Mouse (Mus musculus) heart, embryonic 15.5 days (tissue): ENCODE results near the gene Gas7. TPM values are rescaled to one million over a fixed set of nuclear protein-coding genes. Genes with fewer than 3 reads are reported as not detected.

ENCODE experiments used
- ATAC-seq: fragments of 200-750 bp; cut with Nextera tagmentation; replicated peaks from 2 replicates; pipeline ENCODE4 v1.8.0; 2017; ENCODE audit warnings: low read depth, moderate TSS enrichment; ENCODE audit not compliant: insufficient number of reproducible peaks, insufficient read depth, low FRiP score
- H3K27ac ChIP-seq: fragments of 300-500 bp; sonication (generic); 2 replicates; pipeline ENCODE4 v1.5.1; 2015; ENCODE audit warnings: mild to moderate bottlenecking, inconsistent platforms
- H3K27me3 ChIP-seq: fragments of 300-500 bp; sonication (generic); 2 replicates; pipeline ENCODE4 v1.6.1; 2015; ENCODE audit warnings: inconsistent platforms
- H3K36me3 ChIP-seq: fragments of 300-500 bp; sonication (generic); 2 replicates; pipeline ENCODE4 v1.6.1; 2015; ENCODE audit warnings: mild to moderate bottlenecking, inconsistent platforms
- H3K4me1 ChIP-seq: fragments of 300-500 bp; sonication (generic); replicated peaks from 2 replicates; pipeline ENCODE4 v1.6.1; 2015; ENCODE audit warnings: inconsistent platforms
- H3K4me2 ChIP-seq: fragments of 300-500 bp; sonication (generic); 2 replicates; pipeline ENCODE4 v1.6.1; 2015; ENCODE audit warnings: inconsistent platforms, mild to moderate bottlenecking, moderate library complexity
- H3K4me3 ChIP-seq: fragments of 300-500 bp; sonication (generic); 2 replicates; pipeline ENCODE4 v1.5.1; 2015; ENCODE audit warnings: mild to moderate bottlenecking, inconsistent platforms
- H3K9ac ChIP-seq: fragments of 300-500 bp; sonication (generic); 2 replicates; pipeline ENCODE4 v1.6.1; 2015; ENCODE audit warnings: mild to moderate bottlenecking, inconsistent platforms
- H3K9me3 ChIP-seq: fragments of 300-500 bp; sonication (generic); replicated peaks from 2 replicates; pipeline ENCODE4 v1.6.1; 2016; ENCODE audit warnings: inconsistent platforms
- WGBS: fragments of 180-500 bp; shearing (Covaris S2); methylation state at CpG from one replicate; pipeline ENCODE4 v1.1.7; 2015; ENCODE audit warnings: mixed read lengths; 5-methylcytosine and 5-hydroxymethylcytosine counted together
- polyA plus RNA-seq: library from polyadenylated mRNA; unstranded; fragments of >200 nt; fragmentation: Nextera tagmentation; extraction: Ambion mirVana; gene quantifications from 2 replicates; pipeline ENCODE4 v1.2.1, GENCODE M21; 2015

Gas7 gene
- polyA plus RNA-seq, 1 experiment from 2014 or later: 8.2 TPM

DNA sequence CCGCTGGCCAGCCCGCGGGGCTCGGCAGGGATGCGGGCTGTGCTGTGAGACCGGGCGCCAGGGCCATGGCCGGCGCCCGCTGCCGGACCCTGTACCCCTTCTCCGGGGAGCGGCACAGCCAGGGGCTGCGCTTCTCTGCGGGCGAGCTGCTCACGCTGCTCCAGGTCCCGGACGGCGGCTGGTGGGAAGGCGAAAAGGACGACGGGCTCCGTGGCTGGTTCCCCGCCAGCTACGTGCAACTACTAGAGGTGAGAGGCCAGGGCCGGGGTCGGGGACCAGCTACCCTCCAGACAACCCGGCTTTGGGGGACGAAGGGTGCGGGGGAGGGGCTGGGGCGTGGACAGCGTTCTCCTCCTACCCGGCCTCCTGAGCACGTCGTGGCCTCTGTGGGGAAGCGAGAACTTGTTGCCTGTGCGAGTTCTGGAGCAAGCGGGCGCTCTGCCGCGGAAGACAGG lies 317 bp downstream of the Gas7 start:
- H3K4me1 ChIP-seq: peaks cover 29% of the 10 kb centered on the region
- WGBS: under 1% methylated on average over 42 of the region's 42 CpGs
- peak overlapping the region; percentile 90 for H3K4me3 ChIP-seq
- ATAC-seq: peak; percentile 28
- H3K36me3 ChIP-seq: no peaks in the 10 kb centered on the region
- H3K4me2 ChIP-seq: peak overlapping the region; percentile 99
- H3K27ac ChIP-seq: peak overlapping the region; percentile 4; the same call in 1 of the 2 replicates
- no peaks in the 10 kb centered on the region for H3K9me3 ChIP-seq
- H3K9ac ChIP-seq: peak overlapping the region; percentile 76
- H3K27me3 ChIP-seq: 0 out of 2 replicates have a peak, but pooled peaks cover 7% of the 10 kb centered on the region

DNA sequence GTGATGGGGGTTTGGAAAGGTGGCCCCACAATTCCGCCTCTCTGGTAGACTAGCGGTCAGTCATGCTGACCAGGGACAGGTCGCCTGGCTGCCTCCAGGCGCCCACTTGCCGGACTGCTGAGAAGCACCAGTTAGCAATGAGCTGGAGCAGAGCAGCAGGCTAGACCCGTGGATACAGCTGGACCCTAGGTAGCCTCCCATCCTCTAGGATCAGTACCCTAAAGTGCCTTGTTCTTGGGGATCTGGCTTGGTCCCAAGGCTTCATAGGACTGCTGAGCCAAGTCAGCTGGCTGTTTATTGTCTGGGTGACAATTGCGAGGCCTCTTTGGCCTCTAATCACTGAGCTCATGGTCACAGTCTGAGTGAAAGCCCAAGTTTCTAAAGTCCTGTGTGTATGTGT lies 792 bp downstream of the Gas7 start:
- Histone ChIP-seq H3K4me3 (peak overlapping the region; percentile 90), H3K27ac (no peak overlapping the region), H3K27me3 (0 out of 2 replicates have a peak, but pooled peaks cover 7% of the 10 kb centered on the region), H3K9ac (peak overlapping the region; percentile 76), H3K36me3 (no peaks in the 10 kb centered on the region), H3K4me2 (peak overlapping the region; percentile 99), H3K9me3 (no peaks in the 10 kb centered on the region), H3K4me1 (peaks cover 29% of the 10 kb centered on the region)
- 25% methylated on average over 7 of the region's 7 CpGs for WGBS
- ATAC-seq: no peak

DNA sequence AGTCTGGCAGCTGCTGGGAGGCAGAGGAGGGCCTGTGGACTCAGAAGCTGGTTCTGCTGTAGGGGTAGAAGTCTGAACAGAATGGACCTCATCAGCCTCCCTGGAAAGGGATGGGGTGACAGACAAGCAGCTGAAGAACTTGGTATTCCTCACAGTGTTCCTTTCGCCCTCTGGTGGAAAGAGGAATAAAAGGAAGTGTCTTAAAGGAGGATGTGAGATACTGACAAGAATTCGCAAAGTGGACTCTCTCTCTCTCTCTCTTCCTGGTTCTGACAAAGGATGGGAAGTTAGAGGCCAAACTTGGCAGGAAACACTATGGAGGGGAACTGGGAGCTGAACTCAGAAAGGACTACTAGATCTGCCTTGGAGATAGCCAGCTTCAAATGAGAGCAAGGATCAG lies 2.9 kb downstream of the Gas7 start:
- Histone ChIP-seq H3K4me3 (no peak overlapping the region), H3K27ac (no peak overlapping the region), H3K4me1 (peaks cover 31% of the 10 kb centered on the region), H3K9ac (no peak overlapping the region), H3K4me2 (no peak overlapping the region), H3K27me3 (0 out of 2 replicates have a peak, but pooled peaks cover 7% of the 10 kb centered on the region), H3K9me3 (no peaks in the 10 kb centered on the region), H3K36me3 (no peaks in the 10 kb centered on the region)
- no peak for ATAC-seq
- 47% methylated on average over 2 of the region's 2 CpGs for WGBS

DNA sequence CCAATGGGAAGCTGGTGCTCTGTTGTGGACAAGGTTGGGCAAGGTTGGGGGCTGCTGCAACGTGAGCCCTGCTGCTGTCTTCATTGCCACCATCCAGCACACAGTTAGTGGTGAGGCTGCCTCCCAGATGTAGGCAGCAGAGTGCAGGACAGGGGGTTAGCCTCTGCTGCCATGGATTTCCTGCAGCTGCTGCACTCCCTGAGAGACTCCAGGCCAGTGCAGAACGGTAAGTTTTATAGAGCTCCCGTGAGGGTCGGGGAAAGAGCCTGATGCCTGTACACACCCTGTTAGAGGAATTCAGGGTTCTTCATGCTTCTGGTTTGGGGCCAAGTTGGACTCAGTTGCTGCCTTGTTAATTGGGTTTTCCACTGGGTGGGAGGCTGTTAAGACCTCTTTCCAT lies 11.9 kb downstream of the Gas7 start:
- no peaks in the 10 kb centered on the region for H3K27me3 ChIP-seq
- H3K4me2 ChIP-seq: no peak overlapping the region
- no peak overlapping the region for H3K9ac ChIP-seq
- H3K27ac ChIP-seq: no peak overlapping the region
- ATAC-seq: no peak
- H3K4me1 ChIP-seq: peaks cover 4% of the 10 kb centered on the region; the same call in 1 of the 2 replicates
- H3K9me3 ChIP-seq: no peaks in the 10 kb centered on the region
- H3K36me3 ChIP-seq: no peaks in the 10 kb centered on the region
- 49% methylated on average over 4 of the region's 4 CpGs for WGBS
- H3K4me3 ChIP-seq: no peak overlapping the region

DNA sequence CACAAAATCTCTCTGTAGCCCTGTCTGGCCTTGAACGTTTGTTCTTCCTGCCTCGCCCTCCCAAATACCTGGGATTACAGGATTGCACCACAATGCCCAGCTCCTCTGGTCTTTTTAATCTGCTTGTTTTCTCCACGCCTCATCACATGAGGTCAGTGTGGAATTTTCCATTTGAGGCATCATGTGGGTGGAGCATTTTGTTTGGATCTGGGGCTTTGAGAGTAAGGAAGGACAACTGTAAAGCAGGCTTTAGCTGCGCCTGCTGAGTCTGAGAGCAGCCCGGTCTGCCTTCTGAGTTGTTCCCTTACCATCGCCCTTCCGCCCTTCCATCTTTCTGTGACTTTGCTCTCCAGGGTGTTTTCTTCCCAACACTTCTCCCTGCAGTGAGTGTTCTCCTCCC lies 13.6 kb downstream of the Gas7 start:
- peaks cover 4% of the 10 kb centered on the region; the same call in 1 of the 2 replicates for H3K4me1 ChIP-seq
- no peak overlapping the region for H3K4me2 ChIP-seq
- H3K9ac ChIP-seq: no peak overlapping the region
- H3K27ac ChIP-seq: no peak overlapping the region
- ATAC-seq: no peak
- H3K4me3 ChIP-seq: no peak overlapping the region
- 71% methylated on average over 7 of the region's 7 CpGs for WGBS
- no peaks in the 10 kb centered on the region for H3K36me3 ChIP-seq
- no peaks in the 10 kb centered on the region for H3K27me3 ChIP-seq
- no peaks in the 10 kb centered on the region for H3K9me3 ChIP-seq

DNA sequence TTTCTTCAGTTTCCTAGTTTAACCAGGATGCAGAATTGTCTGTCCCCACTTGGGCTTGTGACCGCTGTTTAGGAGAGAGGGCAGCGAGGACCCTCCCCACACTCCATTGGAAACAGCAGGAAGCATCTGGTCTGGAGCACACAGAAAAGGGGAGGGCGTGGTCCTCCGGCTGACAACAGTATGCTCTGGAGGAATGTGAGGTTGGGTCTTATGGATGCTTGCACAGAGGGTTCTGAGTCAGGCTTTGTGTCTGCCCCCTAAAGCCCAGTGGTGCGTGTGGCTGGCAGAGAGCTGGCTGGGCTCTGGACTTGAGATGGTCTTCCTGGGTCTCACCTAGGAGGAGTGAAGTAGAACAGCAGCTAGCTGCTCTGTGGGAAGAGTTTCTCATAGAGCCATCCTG lies 19.4 kb downstream of the Gas7 start:
- H3K27me3 ChIP-seq: no peaks in the 10 kb centered on the region
- 76% methylated on average over 5 of the region's 5 CpGs for WGBS
- no peaks in the 10 kb centered on the region for H3K9me3 ChIP-seq
- H3K4me1 ChIP-seq: peaks cover 6% of the 10 kb centered on the region; the same call in 1 of the 2 replicates
- no peak overlapping the region for H3K4me2 ChIP-seq
- H3K4me3 ChIP-seq: no peak overlapping the region
- H3K36me3 ChIP-seq: no peaks in the 10 kb centered on the region
- H3K27ac ChIP-seq: no peak overlapping the region
- no peak for ATAC-seq
- H3K9ac ChIP-seq: no peak overlapping the region

DNA sequence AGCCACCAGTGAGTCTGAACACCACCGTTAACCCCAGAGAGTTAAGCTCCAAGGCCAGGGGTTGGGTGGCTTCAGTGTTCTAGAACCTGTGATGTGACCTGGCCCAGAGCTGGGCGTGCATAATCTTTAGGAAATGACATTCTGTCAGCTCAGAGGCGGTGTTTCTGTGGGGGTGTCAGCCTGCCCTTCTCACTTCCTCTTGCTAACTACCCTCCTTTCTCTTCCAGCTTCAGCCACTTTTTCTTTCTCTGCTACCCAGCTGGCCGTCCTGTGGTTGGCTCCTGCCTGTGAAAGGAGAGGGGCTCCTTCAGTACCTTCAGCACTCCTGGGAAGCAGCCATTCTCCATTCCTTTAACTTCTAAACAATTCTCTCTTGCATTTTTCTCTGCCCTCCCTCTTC lies 24.3 kb downstream of the Gas7 start:
- peaks cover 29% of the 10 kb centered on the region for H3K4me1 ChIP-seq
- no peak for ATAC-seq
- WGBS: 60% methylated on average over 4 of the region's 4 CpGs

DNA sequence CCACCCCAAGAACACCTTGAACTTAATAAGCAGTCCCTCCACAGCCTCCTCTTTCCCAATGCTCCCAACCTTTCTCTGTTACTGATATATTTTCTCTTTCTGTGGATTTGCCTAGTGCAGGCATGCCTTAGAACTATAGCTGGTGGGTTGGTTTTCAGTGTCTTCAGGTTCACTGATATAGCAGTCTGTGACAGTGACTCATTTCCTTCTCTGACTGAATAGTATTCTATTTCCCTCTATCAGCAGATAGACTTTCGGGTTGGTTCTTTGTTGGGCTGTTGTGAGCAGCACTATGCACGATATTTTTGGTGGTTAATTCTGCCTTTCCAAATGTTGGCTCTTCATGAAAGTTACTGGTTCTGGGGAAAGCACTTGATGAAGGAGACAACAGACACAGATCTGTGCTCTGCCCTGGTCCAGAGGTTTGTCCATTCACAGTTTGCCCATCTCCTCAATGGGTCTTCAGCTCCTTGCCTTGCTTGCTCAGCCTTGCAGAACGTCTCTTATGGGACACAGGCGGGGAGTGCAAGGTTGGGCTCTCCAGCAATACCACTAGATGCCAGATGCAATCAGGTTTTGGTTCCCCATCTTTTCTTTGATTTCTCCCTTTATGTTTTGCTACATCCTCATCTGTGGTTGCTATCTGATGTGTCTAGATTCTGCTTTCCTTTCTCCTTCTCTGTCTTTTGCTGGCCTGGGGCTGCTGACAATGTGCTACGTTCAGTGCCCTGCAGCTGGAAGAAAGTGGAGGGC lies 25.1 kb downstream of the Gas7 start:
- H3K27ac ChIP-seq: no peak overlapping the region
- H3K9me3 ChIP-seq: no peaks in the 10 kb centered on the region
- ATAC-seq: no peak
- no peak overlapping the region for H3K4me2 ChIP-seq
- no peaks in the 10 kb centered on the region for H3K27me3 ChIP-seq
- 68% methylated on average over 5 of the region's 5 CpGs for WGBS
- H3K9ac ChIP-seq: no peak overlapping the region
- peaks cover 35% of the 10 kb centered on the region for H3K4me1 ChIP-seq
- no peaks in the 10 kb centered on the region for H3K36me3 ChIP-seq
- H3K4me3 ChIP-seq: no peak overlapping the region

More for the DNA sequence above, 24.3 kb downstream of the Gas7 start:
- no peaks in the 10 kb centered on the region for H3K9me3 ChIP-seq
- H3K36me3 ChIP-seq: no peaks in the 10 kb centered on the region
- no peak overlapping the region for H3K9ac ChIP-seq
- no peak overlapping the region for H3K4me3 ChIP-seq
- no peaks in the 10 kb centered on the region for H3K27me3 ChIP-seq
- no peak overlapping the region for H3K4me2 ChIP-seq
- no peak overlapping the region for H3K27ac ChIP-seq

DNA sequence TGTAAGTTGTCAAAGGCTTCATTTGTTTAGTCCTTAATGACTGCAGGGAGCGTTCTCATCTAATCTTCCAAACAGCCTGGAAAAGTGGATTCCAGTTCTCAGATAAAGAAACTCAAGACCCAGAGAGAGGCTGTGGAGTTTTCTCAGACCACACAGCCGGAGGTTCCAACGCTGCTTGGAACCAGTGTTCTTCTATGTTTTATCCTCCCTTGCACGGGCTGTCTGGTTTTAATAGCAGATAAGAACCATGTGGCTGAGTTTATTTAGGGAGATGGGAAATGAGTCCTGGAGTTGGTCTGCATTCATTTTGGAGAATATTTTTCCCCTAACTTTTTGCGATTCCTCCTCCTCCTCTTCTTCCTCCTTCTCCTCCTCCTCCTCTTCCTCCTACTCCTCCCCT lies 26.5 kb downstream of the Gas7 start:
- ATAC-seq: no peak
- Histone ChIP-seq H3K27me3 (no peaks in the 10 kb centered on the region), H3K9ac (no peak overlapping the region), H3K36me3 (no peaks in the 10 kb centered on the region), H3K4me3 (no peak overlapping the region), H3K27ac (peak overlapping the region; percentile 35), H3K4me1 (peaks cover 41% of the 10 kb centered on the region), H3K9me3 (no peaks in the 10 kb centered on the region), H3K4me2 (peak overlapping the region; percentile 8; the same call in 1 of the 2 replicates)
- WGBS: 17% methylated on average over 5 of the region's 5 CpGs

DNA sequence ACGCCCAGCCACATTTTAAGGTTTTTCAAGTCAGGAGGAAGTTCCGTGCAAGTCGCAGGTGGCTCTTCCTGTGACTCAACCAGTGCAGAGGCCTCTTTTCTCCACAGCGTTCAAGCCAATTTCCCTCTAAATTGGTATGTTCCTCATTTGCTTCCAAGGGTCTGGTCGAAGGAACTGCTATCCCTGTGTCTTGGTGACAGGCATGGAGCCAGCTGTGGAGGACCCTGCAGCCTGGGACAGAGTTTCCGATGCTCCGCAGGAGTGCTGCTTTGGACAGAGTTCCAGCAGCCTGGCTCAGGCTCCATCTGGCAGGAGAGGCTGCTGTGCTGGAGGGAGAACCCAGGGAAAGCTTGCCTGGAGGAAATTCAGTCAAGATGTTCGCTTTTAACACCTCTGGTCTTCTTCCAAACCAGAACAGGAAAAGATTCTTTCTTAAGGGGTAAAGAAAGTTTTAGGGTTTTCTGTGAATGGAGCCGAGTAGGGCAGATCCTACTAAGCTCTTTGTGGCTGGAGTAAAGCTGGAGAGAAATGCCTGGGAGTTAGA lies 27.1 kb downstream of the Gas7 start:
- Histone ChIP-seq H3K36me3 (no peaks in the 10 kb centered on the region), H3K9ac (no peak overlapping the region), H3K4me1 (peaks cover 42% of the 10 kb centered on the region), H3K27me3 (no peaks in the 10 kb centered on the region), H3K9me3 (no peaks in the 10 kb centered on the region), H3K27ac (peak overlapping the region; percentile 35), H3K4me2 (peak overlapping the region; percentile 8; the same call in 1 of the 2 replicates), H3K4me3 (no peak overlapping the region)
- peak; percentile 63; the same call in 1 of the 2 replicates for ATAC-seq
- 38% methylated on average over 9 of the region's 9 CpGs for WGBS

DNA sequence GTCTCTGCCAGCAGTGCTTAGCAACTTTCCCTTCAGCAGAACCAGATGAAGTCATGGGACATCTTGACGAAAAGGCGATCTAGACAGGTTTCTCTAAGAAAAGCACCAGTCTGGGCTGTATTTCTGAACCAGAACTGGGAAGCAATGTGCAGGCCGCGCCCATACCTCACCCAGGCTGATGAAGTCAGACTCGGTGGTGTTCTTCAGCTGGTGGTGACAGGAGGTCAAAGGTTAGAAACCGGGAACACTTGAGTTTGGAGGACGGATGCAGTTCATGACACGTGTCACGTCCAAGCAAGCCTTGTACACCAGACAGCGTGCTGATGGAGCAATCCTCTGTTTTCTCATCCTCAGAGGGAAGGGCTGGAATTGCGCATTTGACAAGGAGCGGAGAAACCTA lies 32.9 kb downstream of the Gas7 start:
- Histone ChIP-seq H3K36me3 (no peaks in the 10 kb centered on the region), H3K4me2 (no peak overlapping the region), H3K27me3 (no peaks in the 10 kb centered on the region), H3K4me1 (peaks cover 25% of the 10 kb centered on the region), H3K9ac (no peak overlapping the region), H3K27ac (no peak overlapping the region), H3K4me3 (no peak overlapping the region), H3K9me3 (no peaks in the 10 kb centered on the region)
- WGBS: 63% methylated on average over 12 of the region's 12 CpGs
- ATAC-seq: no peak
